Mouse (Mus musculus): Measurements from ENCODE around the gene Sept9.

DNA sequence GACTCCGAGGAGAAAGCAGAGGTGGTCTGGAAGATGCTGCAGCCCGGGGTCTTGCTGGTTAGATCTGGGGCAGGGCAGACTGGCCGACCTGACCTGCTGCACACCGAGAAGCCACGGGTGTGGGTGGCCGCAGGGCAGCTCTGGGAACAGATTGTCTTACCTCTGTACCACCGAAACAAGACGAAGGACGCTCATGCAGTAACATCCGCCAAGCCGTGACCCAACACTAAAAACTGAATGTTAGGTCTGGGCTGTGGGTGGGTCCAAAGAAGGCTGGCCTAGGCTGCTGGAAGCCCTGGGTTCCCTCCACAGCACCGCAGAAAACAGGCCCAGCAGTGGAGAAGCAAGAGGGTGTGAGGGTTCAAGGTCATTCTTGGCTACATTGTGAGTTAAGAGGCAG, 38.7 kb upstream of the Sept9 start:
- TF ChIP-seq CTCF (IDR thresholded peaks at IDR 0.05; ENCODE audit: low read depth) (no peak), EP300 (IDR thresholded peaks at IDR 0.05; ENCODE audit: low read depth) (no peak)
